9 mouse cellular contexts compared by ENCODE assay signal in the genomic region with DNA sequence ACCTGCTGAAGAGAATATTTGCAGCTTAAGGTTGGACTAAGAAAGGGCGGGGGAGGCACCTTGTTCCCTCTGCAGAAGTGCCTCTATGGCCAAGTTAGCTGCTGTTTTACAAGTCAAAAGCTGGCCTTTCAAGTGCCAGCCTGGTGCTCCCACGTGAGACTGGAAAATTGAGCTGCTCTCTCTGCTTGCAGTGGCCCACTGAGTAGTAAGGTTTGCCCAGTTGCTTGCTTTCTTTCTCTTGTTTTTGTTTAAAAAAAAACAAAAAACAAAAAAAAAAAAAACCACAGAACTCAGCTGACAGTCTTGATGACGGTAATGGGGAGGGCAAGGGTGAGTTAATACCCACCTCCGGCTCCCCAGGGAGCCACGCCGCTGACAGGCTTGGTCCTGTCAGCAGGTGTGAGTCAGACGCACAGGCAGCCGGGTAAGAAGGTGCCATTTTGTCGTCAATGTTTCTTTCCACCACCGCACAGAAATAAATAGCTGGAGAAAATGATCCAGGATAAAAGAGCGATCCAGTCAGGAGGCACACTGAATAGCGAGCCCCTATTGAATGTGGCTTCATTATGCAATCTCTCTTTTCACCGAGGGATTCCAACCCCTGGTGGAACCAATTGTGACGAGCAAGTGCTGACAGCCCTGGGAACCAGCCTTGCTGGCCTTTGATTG. TPM values are rescaled to one million over a fixed set of nuclear protein-coding genes. Genes with fewer than 3 reads are reported as not detected.
DNase-seq lines count a peak whose midpoint lies in the region; ATAC-seq and TF ChIP-seq lines count a peak whose summit lies in the region.
"Had no signal": no experiment of that assay in that cellular context is flagged by ENCODE, and none has a peak within 500 bp of the region (broad histone marks: within the 10 kb centered on the region; RNA-seq: fewer than 3 reads in every experiment).

No protein-coding gene starts in this region.

- no peaks in the 10 kb centered on the region for H3K27me3 ChIP-seq in intestine, postnatal 0 days (replicated peaks; ENCODE audit: control insufficient read depth, insufficient read depth, low read length)
- no peaks in the 10 kb centered on the region for H3K27me3 ChIP-seq in intestine, embryonic 16.5 days (replicated peaks; ENCODE audit: control insufficient read depth, insufficient read depth, low read length)
- H3K27me3 ChIP-seq in hindbrain, embryonic 16.5 days (replicated peaks; ENCODE audit: control insufficient read depth, insufficient read depth, low read length): no peaks in the 10 kb centered on the region
- no peaks in the 10 kb centered on the region for H3K27me3 ChIP-seq in neural tube, embryonic 12.5 days (replicated peaks)
- H3K27me3 ChIP-seq: Patski had no signal

- no peak overlapping the region for H3K9ac ChIP-seq in intestine, postnatal 0 days (ENCODE audit: low read depth, low read length)
- no peak overlapping the region for H3K9ac ChIP-seq in intestine, embryonic 16.5 days (ENCODE audit: low read depth, low read length)
- H3K9ac ChIP-seq in hindbrain, embryonic 16.5 days (ENCODE audit: low read depth, low read length): peak overlapping the region; percentile 37; the same call in 1 of the 2 replicates
- no peak overlapping the region for H3K9ac ChIP-seq in neural tube, embryonic 12.5 days

- no peak overlapping the region for H3K4me3 ChIP-seq in intestine, postnatal 0 days (ENCODE audit: low read depth, low read length)
- no peak overlapping the region for H3K4me3 ChIP-seq in intestine, embryonic 16.5 days (ENCODE audit: low read length)
- peak overlapping the region; percentile 23; the same call in 1 of the 2 replicates for H3K4me3 ChIP-seq in hindbrain, embryonic 16.5 days (ENCODE audit: low read length)
- no peak overlapping the region for H3K4me3 ChIP-seq in neural tube, embryonic 12.5 days

- no peak for TF ChIP-seq CTCF in intestine, postnatal 0 days (IDR thresholded peaks at IDR 0.05; ENCODE audit: low read depth)

- DNase-seq in embryo, embryonic 10.5 days (ENCODE audit: low spot score): peak; percentile 84
- DNase-seq in frontal cortex, postnatal 25 days (ENCODE audit: low spot score in 2 of 2): no peak
- DNase-seq in lung, postnatal 25 days (ENCODE audit: low spot score): no peak
- no peak for DNase-seq in MN1 (ENCODE audit: low spot score)

- 28% methylated on average over 14 of the region's 14 CpGs for WGBS in intestine, postnatal 0 days
- WGBS in intestine, embryonic 16.5 days: 17% methylated on average over 14 of the region's 14 CpGs
- 4% methylated on average over 14 of the region's 14 CpGs for WGBS in hindbrain, embryonic 16.5 days
- 3% methylated on average over 14 of the region's 14 CpGs for WGBS in neural tube, embryonic 12.5 days

- peak overlapping the region; percentile 45 for H3K4me2 ChIP-seq in intestine, postnatal 0 days (replicated peaks; ENCODE audit: low read depth)
- H3K4me2 ChIP-seq in intestine, embryonic 16.5 days (ENCODE audit: low read depth, low read length): no peak overlapping the region
- H3K4me2 ChIP-seq in hindbrain, embryonic 16.5 days (ENCODE audit: low read length): peak overlapping the region; percentile 53
- H3K4me2 ChIP-seq in neural tube, embryonic 12.5 days (replicated peaks): peak overlapping the region; percentile 44

- no peaks in the 10 kb centered on the region for H3K9me3 ChIP-seq in intestine, postnatal 0 days (ENCODE audit: control insufficient read depth)
- H3K9me3 ChIP-seq in intestine, embryonic 16.5 days (ENCODE audit: control insufficient read depth, low read length): no peaks in the 10 kb centered on the region
- H3K9me3 ChIP-seq in hindbrain, embryonic 16.5 days (ENCODE audit: control insufficient read depth, low read length): no peaks in the 10 kb centered on the region
- no peaks in the 10 kb centered on the region for H3K9me3 ChIP-seq in neural tube, embryonic 12.5 days

- H3K4me1 ChIP-seq in intestine, postnatal 0 days (replicated peaks; ENCODE audit: control insufficient read depth, insufficient read depth, low read length): no peaks in the 10 kb centered on the region
- H3K4me1 ChIP-seq in intestine, embryonic 16.5 days (ENCODE audit: control insufficient read depth, insufficient read depth, low read length): peaks cover 7% of the 10 kb centered on the region
- peaks cover 17% of the 10 kb centered on the region for H3K4me1 ChIP-seq in hindbrain, embryonic 16.5 days (ENCODE audit: control insufficient read depth, insufficient read depth, low read depth, low read length)
- H3K4me1 ChIP-seq in neural tube, embryonic 12.5 days: peaks cover 24% of the 10 kb centered on the region

- no peaks in the 10 kb centered on the region for H3K36me3 ChIP-seq in intestine, postnatal 0 days (ENCODE audit: control insufficient read depth, insufficient read depth)
- H3K36me3 ChIP-seq in intestine, embryonic 16.5 days (ENCODE audit: control insufficient read depth, insufficient read depth, low read length): no peaks in the 10 kb centered on the region
- H3K36me3 ChIP-seq in hindbrain, embryonic 16.5 days (ENCODE audit: control insufficient read depth, insufficient read depth, low read length): no peaks in the 10 kb centered on the region
- no peaks in the 10 kb centered on the region for H3K36me3 ChIP-seq in neural tube, embryonic 12.5 days

- no peak for ATAC-seq in intestine, postnatal 0 days
- ATAC-seq in intestine, embryonic 16.5 days: no peak
- ATAC-seq in hindbrain, embryonic 16.5 days: peak; percentile 79
- ATAC-seq in neural tube, embryonic 12.5 days (ENCODE audit: low FRiP score, low read depth): peak; percentile 88
- ATAC-seq: Patski had no signal

- H3K27ac ChIP-seq in intestine, postnatal 0 days (ENCODE audit: low read depth, low read length): no peak overlapping the region
- H3K27ac ChIP-seq in intestine, embryonic 16.5 days (ENCODE audit: low read length): no peak overlapping the region
- no peak overlapping the region; the same call in 1 of the 2 replicates for H3K27ac ChIP-seq in hindbrain, embryonic 16.5 days (ENCODE audit: low read depth, low read length)
- 0 out of 2 replicates have a peak overlapping the region, but pooled peaks have one; percentile 17 for H3K27ac ChIP-seq in neural tube, embryonic 12.5 days

RNA-seq across cellular contexts. Expression of a gene that starts 18.3 kb away (rescaled TPM):
- polyA plus RNA-seq in intestine, postnatal 0 days (2015; fragmentation: Nextera tagmentation; extraction: Ambion mirVana): 8.8 and 10.5 TPM in 2 replicates
- polyA plus RNA-seq in intestine, embryonic 16.5 days (2015; fragmentation: Nextera tagmentation; extraction: Ambion mirVana): 12.7 and 13.1 TPM in 2 replicates
- 8.3 and 9.7 TPM in 2 replicates for polyA plus RNA-seq in hindbrain, embryonic 16.5 days (2015; fragmentation: Nextera tagmentation; extraction: Ambion mirVana)
- polyA plus RNA-seq in neural tube, embryonic 12.5 days (2016; fragmentation: Nextera tagmentation; extraction: Ambion mirVana): 7.4 and 9.0 TPM in 2 replicates
- polyA plus RNA-seq: Patski had no signal

RNA-seq across cellular contexts. Expression of a gene that starts 27.7 kb away (rescaled TPM):
- polyA plus RNA-seq in intestine, postnatal 0 days (2015; fragmentation: Nextera tagmentation; extraction: Ambion mirVana): 5.3 and 6.7 TPM in 2 replicates
- 4.0 TPM in 2 replicates for polyA plus RNA-seq in intestine, embryonic 16.5 days (2015; fragmentation: Nextera tagmentation; extraction: Ambion mirVana)
- 35.4 and 37.1 TPM in 2 replicates for polyA plus RNA-seq in hindbrain, embryonic 16.5 days (2015; fragmentation: Nextera tagmentation; extraction: Ambion mirVana)
- polyA plus RNA-seq in neural tube, embryonic 12.5 days (2016; fragmentation: Nextera tagmentation; extraction: Ambion mirVana): 31.8 and 32.3 TPM in 2 replicates

Comparison
In these comparisons a context has a peak if more than half of its experiments do, and no peak if none do; other contexts are left out.
1. ATAC-seq: peak in hindbrain, embryonic 16.5 days (single experiment) and neural tube, embryonic 12.5 days (single experiment); none in intestine, postnatal 0 days (single experiment) and intestine, embryonic 16.5 days (single experiment).